Mouse (Mus musculus): ENCODE measurements around the gene Dcaf8. TPM values are rescaled to one million over a fixed set of nuclear protein-coding genes. Genes with fewer than 3 reads are reported as not detected.

Dcaf8 gene
- polyA plus RNA-seq (2012; rRNA removed) = 77.2 and 89.5 TPM in 2 replicates

DNA sequence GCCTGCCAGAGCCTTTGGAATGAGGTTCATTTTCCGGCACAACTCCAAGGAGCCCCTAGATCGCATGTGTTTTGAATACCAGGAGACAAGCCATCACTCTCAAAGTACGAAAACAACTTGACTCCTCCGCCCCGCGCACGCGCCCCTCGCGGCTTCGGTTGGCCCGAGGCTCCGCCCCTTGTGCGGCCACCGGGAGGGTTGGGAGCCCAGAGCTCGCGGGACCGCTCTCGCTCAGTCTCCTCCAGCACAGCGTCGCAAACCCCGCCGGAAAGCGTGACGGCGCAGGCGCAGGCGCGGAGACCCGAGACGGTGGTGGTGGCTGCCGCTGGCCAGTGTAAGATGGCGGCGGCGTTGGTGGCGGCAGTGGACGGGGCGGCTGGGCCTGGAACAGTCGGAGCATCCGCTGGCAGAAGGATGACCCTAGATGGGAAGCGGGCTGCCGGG is at the start of gene Dcaf8:
TSS of gene Dcaf8 (plus strand) at position 250 of the 444 bp plus-strand sequence.
- no peak for DNase-seq (ENCODE audit: low read depth)

DNA sequence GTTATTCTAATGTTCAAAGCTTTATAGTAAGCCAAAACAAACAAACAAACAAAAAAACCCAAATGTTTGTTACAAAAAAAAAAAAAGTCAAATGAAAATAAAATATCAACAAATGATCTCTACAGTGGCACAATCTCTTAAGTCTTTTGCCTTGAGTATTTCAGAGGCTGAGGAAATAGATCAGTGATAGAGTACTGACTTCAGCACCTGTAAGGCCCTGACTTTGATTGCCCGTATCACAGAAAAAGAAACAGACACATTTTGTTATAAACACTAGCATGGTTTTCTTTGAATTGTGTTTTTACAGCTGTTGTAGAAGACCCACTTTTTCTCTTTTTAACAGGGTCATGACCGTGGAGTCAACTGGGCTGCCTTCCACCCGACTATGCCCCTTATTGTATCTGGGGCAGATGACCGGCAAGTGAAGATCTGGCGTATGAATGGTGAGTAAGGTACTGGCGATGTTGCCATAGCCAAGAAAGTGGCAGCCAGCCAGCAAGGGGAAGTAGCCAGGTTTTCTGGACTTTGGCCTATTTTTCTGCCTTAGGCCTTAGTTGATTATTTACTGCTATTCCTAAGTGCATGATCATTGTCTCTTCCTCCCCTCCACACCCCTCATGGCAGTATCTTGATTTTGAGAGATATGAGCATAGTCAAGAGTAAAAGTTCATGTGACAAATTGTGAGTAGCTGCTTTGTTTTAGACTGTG is 48.4 kb upstream of the Dcaf8 start:
- no peak for DNase-seq (ENCODE audit: low read depth)

DNA sequence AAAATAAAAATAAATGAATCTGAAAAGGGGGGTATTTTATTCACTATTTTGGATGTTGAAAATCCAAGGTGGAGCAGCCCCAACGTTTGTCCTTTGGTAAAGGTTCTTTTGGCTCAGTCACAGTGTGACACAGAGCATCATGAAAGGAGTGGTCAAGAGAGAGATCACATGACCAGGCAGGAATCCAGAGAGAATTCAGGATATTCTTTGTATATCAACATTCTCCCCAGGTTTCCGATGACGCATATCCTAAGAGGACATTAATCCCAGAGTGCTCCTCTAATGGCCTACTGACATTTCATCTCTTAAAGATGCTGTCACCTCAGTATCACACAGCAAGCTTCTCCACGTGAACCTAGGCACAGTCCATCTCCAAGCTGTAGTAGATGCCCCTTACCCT is 44.3 kb upstream of the Dcaf8 start:
- DNase-seq (ENCODE audit: low read depth) = no peak

DNA sequence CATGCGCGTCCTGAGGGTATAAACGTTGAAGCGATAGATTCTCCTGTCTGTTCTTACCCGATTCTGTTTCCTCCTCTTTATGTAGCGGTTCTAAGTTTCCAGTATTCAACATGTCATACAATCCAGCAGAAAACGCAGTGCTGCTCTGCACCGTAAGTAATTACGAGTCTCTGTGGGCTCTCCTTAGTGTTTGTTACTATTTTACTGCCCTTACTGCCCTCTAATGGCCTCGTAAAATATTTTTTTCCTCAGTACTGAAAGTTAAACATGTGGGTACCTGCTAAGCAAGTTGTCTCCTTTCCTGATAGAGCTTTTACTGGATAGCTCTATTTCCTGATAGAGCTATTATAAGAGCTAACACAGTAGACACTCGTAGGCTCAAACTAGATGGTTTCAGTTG is 42.8 kb upstream of the Dcaf8 start:
- DNase-seq (ENCODE audit: low read depth) = no peak

DNA sequence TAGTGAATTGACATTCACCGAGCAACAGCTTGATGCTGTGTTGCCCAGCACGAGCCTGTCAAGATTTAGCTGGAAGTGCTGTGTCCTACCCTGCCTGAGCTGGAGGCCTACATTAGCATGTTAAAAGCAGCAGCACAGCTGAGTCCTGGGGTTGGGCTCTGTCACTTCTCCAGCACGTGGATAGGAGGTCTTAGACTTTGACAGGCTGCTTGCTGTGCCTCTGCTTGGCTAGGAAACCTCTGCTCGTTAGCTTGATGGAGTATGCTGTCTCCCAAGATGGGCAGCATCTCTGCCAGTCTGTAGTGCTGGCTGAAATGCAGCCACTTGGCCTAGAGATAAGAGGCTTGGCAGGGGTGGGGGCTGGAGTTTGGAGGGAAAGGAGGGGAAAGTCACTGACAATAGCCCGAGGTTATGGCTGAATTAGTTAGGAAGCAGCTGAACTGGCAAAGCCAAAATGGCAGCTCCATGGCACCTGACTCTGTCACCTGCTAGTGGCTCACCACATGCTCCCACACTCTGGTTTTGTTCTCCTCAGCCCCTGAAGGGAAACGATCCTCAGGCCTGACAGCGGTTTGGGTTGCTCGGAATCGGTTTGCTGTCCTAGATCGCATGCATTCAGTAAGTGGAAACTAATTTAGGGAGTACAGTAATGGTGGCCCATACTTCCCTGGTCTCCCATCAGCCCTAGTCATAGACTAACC is 40.0 kb upstream of the Dcaf8 start:
- DNase-seq (ENCODE audit: low read depth) = no peak

DNA sequence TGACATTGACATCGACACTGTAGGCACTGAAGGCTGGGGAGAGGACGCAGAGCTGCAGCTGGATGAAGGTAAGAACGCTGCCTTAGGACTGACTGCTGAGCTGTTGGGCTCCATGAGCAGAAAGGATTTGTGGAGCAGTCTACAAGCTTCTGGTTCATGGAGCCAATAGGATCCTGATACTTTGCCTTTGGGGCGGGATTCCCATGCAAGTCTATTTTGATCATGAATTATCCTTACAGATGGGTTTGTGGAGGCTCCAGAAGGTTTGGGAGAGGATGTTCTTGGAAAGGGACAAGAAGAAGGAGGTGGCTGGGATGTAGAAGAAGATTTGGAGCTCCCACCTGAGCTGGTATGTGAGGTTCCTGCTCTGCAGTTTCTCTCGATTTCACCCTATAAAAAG is 30.9 kb upstream of the Dcaf8 start:
- no peak for DNase-seq (ENCODE audit: low read depth)

DNA sequence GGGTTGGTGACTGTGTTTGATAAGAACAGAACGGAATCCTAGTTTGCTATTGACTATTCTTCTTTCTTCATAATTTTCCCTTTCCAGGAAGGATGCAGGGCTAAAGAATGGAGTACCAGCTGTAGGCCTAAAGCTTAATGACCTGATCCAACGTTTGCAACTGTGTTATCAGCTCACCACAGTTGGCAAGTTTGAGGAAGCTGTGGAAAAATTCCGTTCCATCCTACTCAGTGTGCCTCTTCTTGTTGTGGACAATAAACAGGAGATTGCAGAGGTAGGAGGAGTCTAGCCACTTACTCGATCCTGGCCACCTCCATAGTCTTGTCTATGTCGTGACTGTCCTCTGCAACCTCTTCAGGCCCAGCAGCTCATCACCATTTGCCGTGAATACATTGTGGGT is 28.8 kb upstream of the Dcaf8 start:
- no peak for DNase-seq (ENCODE audit: low read depth)

DNA sequence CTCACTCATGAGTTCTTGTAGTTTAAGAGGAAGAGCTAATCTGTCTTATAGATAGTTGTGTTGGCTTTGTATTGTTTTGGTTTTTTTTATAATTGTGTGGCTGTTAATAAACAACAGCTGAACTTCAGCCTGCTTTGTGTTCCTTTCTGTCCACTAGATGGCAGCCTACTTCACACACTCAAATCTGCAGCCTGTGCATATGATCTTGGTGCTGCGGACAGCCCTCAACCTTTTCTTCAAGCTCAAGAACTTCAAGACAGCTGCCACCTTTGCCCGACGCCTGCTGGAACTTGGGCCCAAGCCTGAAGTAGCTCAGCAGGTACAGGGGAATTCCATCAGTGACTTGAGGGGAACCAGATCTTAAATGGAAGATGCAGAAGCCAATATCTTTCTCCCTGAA is 28.2 kb upstream of the Dcaf8 start:
- no peak for DNase-seq (ENCODE audit: low read depth)

DNA sequence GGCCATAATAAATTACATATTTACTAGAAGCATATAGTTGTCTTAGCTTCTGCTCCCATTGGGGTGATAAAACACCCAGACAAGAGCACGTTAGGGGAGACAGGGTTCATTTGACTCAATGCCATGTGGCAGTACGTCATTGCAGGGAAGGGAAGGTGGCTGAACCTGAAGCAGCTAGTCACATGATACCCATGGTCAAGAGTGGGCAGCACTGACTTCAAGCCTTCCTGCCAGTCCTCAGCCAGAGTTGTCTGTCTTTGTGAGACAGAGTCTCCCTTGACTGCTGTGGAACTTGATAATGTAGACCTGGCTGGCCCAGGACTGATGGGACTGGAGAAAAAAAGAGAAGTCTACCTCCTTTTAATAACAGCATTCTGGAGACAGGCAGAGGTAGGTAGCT is 25.2 kb upstream of the Dcaf8 start:
- DNase-seq (ENCODE audit: low read depth) = no peak

DNA sequence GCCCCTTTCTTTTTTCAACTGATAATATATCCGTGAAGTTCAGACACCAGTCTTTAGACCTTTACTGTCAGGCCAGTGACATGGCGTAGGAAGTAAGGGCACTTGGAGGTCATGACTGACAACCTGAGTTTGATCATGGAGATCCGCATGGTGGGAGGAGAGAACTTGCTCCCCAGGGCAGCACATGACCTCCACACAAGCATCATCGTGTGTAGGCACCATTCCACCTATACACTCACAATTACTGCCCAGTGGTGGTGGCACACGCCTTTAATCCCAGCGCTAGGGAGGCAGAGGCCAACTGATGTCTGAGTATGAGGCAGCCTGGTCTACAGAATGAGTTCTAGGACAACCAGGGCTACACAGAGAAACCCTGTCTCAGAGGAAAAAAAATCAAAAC is 23.3 kb upstream of the Dcaf8 start:
- no peak for DNase-seq (ENCODE audit: low read depth)

DNA sequence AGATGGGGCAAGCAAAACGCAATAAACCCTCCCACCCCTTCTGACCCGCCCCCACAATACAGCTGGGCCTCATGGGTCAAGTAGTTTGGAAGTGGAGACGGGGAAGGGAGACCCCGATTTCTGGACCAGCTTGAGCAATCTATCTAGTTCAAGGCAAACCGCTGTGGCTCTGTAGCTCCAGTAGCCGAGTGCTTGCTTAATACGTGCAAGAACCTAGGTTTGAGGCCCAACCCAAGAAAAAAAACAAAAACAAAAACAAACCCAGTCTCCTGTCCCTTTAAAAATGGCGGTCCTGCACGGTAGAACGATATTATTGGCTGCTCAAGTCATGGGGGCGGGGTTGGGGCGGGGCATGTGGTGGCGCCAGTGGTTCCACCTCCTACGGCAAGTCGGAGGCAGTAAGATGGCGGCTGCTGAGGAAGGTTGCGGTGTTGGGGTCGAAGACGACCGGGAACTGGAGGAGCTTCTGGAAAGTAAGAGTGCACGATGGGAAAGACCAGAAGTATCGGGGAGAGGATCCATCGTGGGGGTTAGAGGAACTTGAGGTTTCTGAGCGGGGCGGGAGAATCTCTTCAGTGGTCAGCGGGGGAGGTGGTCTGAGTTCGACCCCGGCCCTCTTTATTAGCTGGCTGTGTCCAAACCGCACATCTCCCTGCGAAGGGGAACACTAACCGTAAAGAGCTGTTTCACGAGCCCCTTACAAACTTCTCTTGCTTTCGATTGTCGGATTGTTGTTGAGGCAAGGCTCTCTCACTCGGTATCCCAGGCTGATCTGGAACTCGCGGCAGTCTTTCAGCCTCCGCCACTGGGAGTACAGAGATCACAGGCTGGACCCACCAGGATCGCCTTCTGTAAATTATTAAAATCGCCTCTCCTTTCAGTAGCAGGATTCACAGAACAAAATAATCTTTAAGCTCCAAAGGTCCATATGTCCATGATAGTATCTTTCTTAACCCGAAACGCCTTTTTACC is 21.2 kb upstream of the Dcaf8 start, which contains the start of gene Pex19:
TSS of gene Pex19 (plus strand) at position 380 of the 972 bp plus-strand sequence.
- no peak for DNase-seq (ENCODE audit: low read depth)

DNA sequence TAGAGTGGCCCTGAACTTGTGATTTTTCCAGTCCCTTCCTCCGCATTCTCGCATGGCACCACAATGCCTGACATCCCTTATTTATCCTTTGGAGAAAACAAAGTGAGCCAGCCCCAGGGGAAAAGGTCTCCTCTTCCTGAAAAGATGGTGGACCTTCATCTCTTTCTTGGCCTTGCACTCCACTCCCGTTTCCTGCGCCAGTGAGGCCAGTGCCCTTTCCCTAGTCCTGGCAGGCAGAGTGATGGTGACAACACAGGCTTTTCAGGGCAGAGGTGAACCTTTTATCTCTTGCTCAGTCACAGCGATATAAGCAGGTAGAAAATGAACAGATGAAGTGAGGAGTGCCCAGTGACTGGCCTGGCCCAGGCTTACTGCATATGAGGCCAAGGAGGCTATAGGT is 20.4 kb upstream of the Dcaf8 start:
- no peak for DNase-seq (ENCODE audit: low read depth)

DNA sequence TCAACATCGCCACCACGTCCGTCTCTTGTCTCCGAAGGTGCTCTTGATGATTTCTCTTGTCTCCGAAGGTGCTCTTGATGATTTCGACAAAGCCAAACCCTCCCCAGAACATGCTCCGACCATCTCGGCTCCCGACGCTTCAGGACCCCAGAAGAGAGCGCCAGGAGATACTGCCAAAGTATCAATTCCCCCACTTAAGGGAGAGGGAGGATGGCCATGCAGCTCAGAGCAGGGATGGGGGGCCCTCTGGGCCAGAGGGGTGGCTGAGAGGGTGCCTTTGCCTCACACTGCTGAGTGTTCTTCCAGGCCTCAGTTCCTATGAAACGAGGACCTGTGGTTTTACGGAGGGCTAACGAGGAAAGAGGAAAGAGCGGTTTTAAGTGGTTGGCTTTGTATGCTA is 19.3 kb upstream of the Dcaf8 start:
- no peak for DNase-seq (ENCODE audit: low read depth)

DNA sequence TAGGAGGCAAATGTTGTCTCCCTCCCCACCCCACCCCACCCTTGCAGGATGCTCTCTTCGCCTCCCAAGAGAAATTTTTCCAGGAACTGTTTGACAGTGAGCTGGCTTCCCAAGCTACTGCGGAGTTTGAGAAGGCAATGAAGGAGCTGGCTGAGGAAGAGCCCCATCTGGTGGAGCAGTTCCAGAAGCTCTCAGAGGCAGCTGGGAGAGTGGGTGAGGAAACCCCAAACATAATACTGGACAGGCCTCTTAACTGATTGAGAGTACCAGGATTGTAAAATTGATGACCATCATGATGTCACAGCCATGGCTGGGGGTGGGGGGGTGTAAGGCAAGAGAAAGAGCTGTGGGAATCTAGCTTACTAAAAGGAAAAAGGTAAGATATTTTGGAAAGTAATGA is 18.8 kb upstream of the Dcaf8 start:
- DNase-seq (ENCODE audit: low read depth) = no peak

DNA sequence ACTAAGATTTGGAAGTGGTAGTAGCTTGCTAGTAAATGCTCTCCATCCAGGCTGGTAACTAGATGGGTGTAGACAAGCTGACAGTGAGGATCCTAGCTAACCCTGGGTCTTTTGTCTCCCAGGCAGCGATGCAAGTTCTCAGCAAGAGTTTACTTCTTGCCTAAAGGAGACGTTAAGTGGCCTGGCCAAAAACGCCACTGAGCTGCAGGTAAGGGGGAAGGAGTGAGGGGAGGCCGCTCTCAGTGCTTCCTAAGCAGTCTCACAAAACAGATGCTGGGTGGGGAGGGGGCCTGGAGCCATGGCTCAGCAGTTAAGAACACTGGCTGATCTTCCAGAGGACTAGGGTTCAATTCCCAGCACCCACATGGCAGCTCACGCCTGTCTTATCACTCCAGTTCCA is 18.1 kb upstream of the Dcaf8 start:
- no peak for DNase-seq (ENCODE audit: low read depth)

DNA sequence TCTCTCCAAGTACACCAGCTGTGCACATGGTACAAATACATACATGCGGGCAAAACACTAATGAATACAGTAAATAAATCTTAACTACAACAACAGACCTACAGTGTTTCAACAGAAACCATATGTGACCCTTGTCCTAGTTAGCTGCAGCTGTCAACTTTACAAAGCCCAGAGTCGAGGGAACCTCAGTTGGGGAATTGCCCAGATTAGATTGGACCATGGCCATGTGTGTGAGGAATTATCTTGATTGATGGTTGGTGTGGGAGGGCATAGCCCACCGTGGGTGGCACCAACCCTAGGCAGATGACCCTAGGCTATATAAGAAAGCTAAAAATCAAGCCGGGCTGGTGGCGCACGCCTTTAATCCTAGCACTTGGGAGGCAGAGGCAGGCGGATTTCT is 15.6 kb upstream of the Dcaf8 start:
- no peak for DNase-seq (ENCODE audit: low read depth)

DNA sequence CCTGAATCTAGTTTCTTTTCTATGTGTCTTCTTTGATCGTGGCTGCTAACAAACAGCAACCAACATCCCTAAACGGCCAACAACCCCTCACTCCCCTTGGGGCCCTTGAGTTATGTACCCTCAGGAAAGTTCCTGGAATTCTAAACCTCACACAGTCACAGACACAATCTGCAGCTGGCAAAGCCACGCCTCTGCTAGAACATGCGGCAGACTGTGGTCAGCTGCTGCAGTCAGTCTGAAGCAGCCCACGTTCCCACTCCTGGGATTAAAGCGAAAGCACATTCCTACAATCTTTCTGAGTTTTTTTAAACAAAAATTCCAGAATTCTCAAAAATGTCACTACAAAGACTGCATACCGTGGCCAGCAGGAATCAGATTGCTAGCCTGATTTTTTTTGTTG is 14.3 kb upstream of the Dcaf8 start:
- no peak for DNase-seq (ENCODE audit: low read depth)

DNA sequence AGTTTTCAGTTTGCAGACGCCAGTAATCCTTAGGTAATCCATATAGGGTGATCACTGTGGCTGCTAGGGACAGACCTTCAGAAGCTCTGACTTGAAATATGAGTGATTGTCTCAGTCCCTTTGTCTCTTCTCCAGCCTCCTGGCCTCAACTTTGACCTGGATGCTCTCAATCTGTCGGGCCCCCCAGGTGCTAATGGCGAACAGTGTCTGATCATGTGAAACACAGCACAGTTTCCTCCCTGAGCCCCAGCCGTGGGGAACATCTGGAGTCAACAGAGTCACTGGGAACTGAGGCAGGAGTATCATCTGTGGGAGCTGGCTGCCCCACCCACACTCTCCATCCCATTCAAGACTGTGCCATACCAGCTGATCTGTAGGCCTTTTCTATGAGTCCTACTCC is 13.8 kb upstream of the Dcaf8 start:
- DNase-seq (ENCODE audit: low read depth) = no peak

DNA sequence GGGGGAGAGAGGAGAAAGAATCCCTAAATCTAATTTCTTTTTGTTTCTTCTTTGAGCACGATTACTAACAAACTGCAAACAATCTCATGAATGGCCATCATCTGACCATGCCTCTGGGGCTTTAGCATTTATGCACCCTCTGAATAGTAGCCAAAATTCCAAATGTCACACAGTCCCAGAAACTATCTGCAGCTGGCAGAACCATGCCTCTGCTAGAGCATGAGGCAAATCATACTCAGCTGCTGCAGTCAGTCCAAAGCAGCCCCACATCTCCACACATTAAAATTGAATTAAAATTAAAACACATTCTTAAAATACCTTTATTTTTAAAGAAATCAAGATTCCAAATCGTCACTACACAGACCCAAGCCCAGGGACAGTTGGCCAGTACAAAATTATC is 7.7 kb upstream of the Dcaf8 start:
- no peak for DNase-seq (ENCODE audit: low read depth)

DNA sequence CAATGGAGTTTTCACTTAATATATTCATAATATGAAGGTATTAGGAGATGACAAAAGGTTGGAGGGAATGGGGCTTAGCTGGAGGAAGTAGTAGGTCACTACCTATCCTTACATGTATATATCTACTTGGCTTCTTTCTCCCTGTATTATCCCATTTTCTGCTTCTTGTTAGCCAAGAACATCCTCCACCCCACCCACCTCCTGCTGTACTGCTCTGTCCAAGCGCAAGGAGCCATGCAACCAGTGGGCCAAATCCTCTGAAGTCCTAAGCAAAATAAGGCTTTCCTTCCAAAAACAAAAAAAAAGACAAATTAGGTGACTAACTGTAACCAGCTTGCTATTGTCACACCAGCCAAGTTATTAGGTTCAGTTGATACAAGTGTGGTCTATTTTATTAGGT is 7.1 kb upstream of the Dcaf8 start:
- DNase-seq (ENCODE audit: low read depth) = no peak

DNA sequence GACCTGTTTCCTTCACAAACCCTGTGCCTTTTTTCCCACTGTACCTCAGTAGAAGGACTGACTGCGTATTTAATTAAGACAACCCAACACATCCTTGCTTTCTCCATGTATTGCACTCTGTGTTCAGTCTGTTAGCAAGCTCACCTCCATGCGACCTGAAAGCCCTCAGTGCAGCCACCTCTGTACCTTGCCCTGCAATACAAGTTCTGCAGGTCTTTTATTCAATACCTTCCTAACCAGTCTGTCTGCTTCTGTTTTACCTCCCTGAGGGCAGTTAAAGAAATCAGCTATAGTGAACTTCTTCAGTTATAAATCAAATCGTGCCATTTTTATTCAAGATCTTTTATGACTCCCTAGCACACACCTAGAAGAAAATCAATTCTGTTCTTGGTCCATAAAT is 6.4 kb upstream of the Dcaf8 start:
- DNase-seq (ENCODE audit: low read depth) = peak; percentile 65

DNA sequence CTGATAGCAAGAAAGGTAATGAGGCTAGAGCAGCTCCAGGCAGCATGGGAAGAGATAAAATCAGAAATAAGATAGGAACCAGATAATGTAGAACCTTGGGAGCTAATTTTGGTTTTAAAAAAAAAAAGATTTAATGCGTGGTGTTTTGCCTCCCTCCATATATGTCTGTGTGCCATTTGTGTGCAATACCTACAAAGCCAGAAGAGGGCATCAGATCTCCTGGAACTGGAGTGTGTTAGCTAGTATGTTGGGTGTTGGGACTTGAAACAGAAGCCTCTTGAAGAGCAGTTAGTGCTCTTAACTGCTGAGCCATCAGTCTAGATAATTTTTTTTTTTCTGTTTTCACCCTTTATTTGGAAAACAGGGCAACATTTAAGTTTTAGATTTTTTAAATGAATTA is 4.3 kb upstream of the Dcaf8 start:
- no peak for DNase-seq (ENCODE audit: low read depth)

All from gonadal fat pad, adult 2 months (tissue).